ENCODE assay signal across 18 mouse cellular contexts in the genomic region with DNA sequence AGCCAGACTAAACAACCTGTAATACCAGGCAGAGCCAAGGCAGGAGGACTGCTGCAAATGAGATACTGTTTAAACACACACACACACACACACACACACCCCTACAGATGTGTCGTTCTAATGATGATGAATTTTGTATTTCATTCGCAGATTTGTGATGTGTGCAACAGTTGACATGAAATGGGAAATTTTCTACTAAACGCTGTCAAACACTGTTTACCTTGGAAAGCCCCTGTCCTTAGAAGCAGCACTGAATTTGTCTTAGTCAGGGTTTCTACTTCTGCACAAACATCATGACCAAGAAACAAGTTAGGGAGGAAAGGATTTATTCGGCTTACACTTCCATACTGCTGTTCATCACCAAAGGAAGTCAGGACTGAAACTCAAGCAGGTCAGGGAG.
"Had no signal": no experiment of that assay in that cellular context is flagged by ENCODE, and none has a peak within 500 bp of the region (broad histone marks: within the 10 kb centered on the region; RNA-seq: fewer than 3 reads in every experiment).

No protein-coding gene starts in this region.

- DNase-seq: gastrocnemius, adult 2 months; gastrocnemius, postnatal 10 days; gastrocnemius, postnatal 36 days; heart, adult 11 months; heart, adult 2 months; heart, postnatal 10 days; heart, postnatal 4 days; kidney, adult 18-20 months; kidney, adult 8-10 months; kidney, postnatal 10 days; kidney, postnatal 25 days; kidney, postnatal 4 days; layer of hippocampus, postnatal 36 days; left cerebral cortex, postnatal 4 days had no signal

- ATAC-seq: hindbrain, embryonic 16.5 days; intestine, embryonic 15.5 days; intestine, postnatal 0 days; liver, embryonic 12.5 days had no signal
